Mouse (Mus musculus): ENCODE measurements around the gene Nat9. TPM values are rescaled to one million over a fixed set of nuclear protein-coding genes. Genes with fewer than 3 reads are reported as not detected.

The Nat9 gene
- polyA plus RNA-seq, 1 experiment from 2014 or later = 19.1 TPM

DNA sequence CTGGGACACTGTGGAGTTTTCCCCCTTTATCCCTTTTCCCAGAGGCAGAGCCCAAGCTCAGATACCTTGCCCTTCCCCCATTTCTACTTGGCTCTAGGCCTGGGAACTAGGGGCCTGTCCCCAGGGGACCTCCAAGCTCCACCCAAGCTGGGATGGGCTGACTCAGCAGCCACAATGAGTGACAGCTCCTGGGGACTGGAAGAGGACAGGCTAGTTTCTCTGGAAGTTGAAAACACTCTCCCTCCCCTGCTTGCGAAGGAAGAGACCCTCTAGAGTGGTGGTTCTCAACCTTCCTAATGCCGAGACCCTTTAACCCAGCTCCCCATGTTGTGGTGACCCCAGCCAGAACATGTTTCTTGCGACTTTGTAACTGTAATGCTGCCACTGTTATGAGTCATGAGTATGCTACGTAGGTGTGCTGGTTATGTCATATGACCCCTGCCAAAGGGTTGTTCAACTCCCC, 14.8 kb downstream of the Nat9 start:
- no peak overlapping the region for H3K27ac ChIP-seq (replicated peaks)
- WGBS = 33% methylated on average over 4 of the region's 4 CpGs
- 0 out of 2 replicates have a peak, but pooled peaks have one; percentile 19 for ATAC-seq (ENCODE audit: low FRiP score, low read depth)
- H3K4me2 ChIP-seq = 0 out of 2 replicates have a peak overlapping the region, but pooled peaks have one; percentile 3
- H3K27me3 ChIP-seq = peaks cover 15% of the 10 kb centered on the region; the same call in 1 of the 2 replicates
- no peak overlapping the region for H3K4me3 ChIP-seq
- H3K4me1 ChIP-seq (replicated peaks) = peaks cover 65% of the 10 kb centered on the region
- no peaks in the 10 kb centered on the region for H3K36me3 ChIP-seq
- H3K9ac ChIP-seq = no peak overlapping the region
- no peaks in the 10 kb centered on the region for H3K9me3 ChIP-seq

DNA sequence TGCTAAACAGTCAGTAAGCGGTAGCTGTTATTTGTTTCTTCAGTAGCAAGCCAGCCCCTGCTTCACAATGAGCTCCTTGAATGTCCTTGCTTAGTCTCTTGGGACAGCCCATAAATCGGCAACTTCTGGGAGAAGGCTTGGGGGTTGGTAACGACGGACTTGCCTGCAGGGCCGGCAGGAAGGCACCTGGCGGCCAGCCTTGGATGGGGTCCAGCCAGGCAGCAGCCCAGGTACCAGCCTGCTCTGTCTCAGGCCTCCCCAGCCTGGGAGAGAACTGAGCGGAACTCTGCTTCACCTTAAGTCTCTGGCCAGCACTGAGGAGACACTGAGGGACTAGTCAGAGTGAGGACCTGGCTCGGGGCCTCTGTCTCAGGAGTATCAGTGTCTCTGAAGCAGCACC, 16.5 kb downstream of the Nat9 start:
- ATAC-seq (ENCODE audit: low FRiP score, low read depth) = no peak
- H3K9ac ChIP-seq = no peak overlapping the region

DNA sequence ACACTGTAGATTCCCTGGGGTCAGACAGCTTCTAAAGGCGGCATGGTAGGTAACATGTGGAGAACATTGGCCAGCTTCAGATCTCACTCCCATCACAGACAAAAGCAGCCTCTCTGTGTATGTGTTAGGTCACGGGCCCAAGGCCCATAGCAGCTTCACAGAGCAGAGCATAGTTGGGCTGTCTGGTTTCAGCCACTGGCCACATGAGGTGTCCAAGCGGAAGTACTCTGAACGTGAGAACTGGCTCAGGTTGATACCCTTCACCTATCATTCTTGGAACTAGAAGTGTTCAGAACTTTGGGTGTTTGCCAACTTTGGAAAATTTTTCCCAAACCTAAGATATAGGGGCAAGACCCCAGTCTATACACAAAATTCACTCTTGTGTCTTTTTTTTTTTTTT, 18.2 kb downstream of the Nat9 start:
- H3K9ac ChIP-seq = no peak overlapping the region
- no peaks in the 10 kb centered on the region for H3K9me3 ChIP-seq
- peaks cover 16% of the 10 kb centered on the region; the same call in 1 of the 2 replicates for H3K27me3 ChIP-seq
- H3K36me3 ChIP-seq = no peaks in the 10 kb centered on the region
- WGBS = 86% methylated on average over 4 of the region's 4 CpGs
- H3K4me2 ChIP-seq = no peak overlapping the region
- peaks cover 39% of the 10 kb centered on the region for H3K4me1 ChIP-seq (replicated peaks)
- ATAC-seq (ENCODE audit: low FRiP score, low read depth) = no peak
- H3K27ac ChIP-seq (replicated peaks) = no peak overlapping the region
- H3K4me3 ChIP-seq = no peak overlapping the region

More for the DNA sequence above, 16.5 kb downstream of the Nat9 start:
- Histone ChIP-seq H3K9me3 (no peaks in the 10 kb centered on the region), H3K4me1 (replicated peaks) (peaks cover 48% of the 10 kb centered on the region), H3K36me3 (no peaks in the 10 kb centered on the region), H3K27me3 (peaks cover 15% of the 10 kb centered on the region; the same call in 1 of the 2 replicates), H3K4me2 (no peak overlapping the region), H3K4me3 (no peak overlapping the region), H3K27ac (replicated peaks) (no peak overlapping the region)
- WGBS = 39% methylated on average over 8 of the region's 8 CpGs

DNA sequence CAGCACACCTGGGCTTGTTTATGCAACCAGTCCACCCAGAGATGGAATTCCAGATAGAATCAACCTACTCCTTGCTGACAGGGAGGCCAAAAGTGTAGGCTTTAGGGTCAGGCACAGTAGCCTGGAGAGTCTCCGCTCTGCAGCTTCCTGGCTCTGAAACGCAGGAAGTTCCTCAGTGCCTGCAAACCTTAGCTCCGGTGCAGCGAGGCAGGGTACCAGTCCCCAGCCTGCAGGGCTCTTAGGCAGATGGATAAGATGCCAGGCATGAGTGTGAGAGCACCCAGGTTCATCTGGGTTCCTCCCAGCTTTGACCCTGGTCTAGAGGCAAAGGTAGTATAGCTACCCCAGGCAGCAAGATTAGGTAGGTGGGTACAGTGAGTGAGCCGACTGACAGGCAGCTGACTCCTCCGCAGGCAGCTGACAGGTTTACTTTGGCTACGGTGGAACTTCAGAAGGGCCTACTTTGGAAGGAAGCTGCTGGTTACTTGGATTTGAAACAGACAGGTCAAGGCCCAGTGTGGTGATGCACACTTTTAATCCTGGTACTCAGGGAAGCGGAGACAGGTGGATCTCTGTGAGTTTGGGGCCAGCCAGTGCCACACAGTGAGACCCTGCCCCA, 19.9 kb downstream of the Nat9 start:
- H3K36me3 ChIP-seq = no peaks in the 10 kb centered on the region
- H3K9me3 ChIP-seq = no peaks in the 10 kb centered on the region
- no peak overlapping the region for H3K4me3 ChIP-seq
- H3K4me2 ChIP-seq = peak overlapping the region; percentile 6; the same call in 1 of the 2 replicates
- H3K27me3 ChIP-seq = peaks cover 18% of the 10 kb centered on the region
- no peak for ATAC-seq (ENCODE audit: low FRiP score, low read depth)
- no peak overlapping the region for H3K27ac ChIP-seq (replicated peaks)
- peaks cover 39% of the 10 kb centered on the region for H3K4me1 ChIP-seq (replicated peaks)
- H3K9ac ChIP-seq = no peak overlapping the region
- 87% methylated on average over 8 of the region's 8 CpGs for WGBS

DNA sequence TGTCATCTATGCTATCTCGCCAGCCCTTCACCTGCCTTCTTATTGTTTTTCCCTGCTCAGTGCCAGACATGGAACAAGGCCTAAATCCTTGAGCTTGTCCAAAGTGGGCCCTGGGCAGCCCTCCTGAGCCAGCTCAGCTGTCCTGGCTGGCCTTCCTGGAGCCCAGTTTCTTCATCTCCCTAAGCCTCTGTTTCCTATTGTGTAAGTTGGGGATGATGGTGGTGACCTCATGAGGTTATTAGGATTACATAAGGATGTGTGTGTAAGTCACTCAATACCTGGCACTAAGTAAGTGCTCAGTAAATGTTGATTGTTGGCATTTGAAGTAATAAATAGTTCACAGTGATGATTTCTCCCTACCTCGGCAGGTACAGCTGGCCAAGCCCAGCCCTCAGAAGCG, 20.9 kb downstream of the Nat9 start:
- H3K27ac ChIP-seq (replicated peaks) = no peak overlapping the region
- no peak overlapping the region for H3K9ac ChIP-seq
- H3K27me3 ChIP-seq = peaks cover 26% of the 10 kb centered on the region
- no peaks in the 10 kb centered on the region for H3K36me3 ChIP-seq
- H3K4me1 ChIP-seq (replicated peaks) = peaks cover 35% of the 10 kb centered on the region
- H3K9me3 ChIP-seq = no peaks in the 10 kb centered on the region
- H3K4me3 ChIP-seq = no peak overlapping the region
- WGBS = 85% methylated on average over 3 of the region's 3 CpGs
- no peak overlapping the region; the same call in 1 of the 2 replicates for H3K4me2 ChIP-seq
- no peak for ATAC-seq (ENCODE audit: low FRiP score, low read depth)

DNA sequence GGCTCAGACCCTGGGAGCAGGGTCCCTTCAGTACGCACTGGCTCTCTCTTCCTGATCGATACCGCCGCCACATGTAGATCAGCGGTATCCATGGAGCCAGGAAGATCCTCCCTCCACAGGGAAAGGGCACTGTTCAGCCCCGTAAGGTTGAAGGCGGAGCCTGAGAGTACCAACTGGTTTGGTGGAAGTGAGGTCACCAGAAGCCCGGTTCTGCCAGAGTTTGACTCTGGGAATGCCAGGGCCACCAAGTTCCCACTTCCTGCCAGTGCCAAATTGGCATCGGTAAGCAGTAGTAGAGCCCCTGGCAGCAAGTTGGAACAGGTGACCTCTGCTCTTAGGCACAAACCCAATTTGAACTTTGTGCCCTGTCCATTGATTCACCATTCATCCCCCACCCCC, 22.7 kb downstream of the Nat9 start:
- Histone ChIP-seq H3K4me3 (peak overlapping the region; percentile 49), H3K27ac (replicated peaks) (peak overlapping the region; percentile 40; the same call in 1 of the 2 replicates), H3K9me3 (no peaks in the 10 kb centered on the region), H3K27me3 (peaks cover 34% of the 10 kb centered on the region), H3K9ac (peak overlapping the region; percentile 49; the same call in 1 of the 2 replicates), H3K4me1 (replicated peaks) (peaks cover 28% of the 10 kb centered on the region), H3K36me3 (no peaks in the 10 kb centered on the region), H3K4me2 (peak overlapping the region; percentile 54)
- ATAC-seq (ENCODE audit: low FRiP score, low read depth) = 0 out of 2 replicates have a peak, but pooled peaks have one; percentile 10
- 1% methylated on average over 9 of the region's 9 CpGs for WGBS

DNA sequence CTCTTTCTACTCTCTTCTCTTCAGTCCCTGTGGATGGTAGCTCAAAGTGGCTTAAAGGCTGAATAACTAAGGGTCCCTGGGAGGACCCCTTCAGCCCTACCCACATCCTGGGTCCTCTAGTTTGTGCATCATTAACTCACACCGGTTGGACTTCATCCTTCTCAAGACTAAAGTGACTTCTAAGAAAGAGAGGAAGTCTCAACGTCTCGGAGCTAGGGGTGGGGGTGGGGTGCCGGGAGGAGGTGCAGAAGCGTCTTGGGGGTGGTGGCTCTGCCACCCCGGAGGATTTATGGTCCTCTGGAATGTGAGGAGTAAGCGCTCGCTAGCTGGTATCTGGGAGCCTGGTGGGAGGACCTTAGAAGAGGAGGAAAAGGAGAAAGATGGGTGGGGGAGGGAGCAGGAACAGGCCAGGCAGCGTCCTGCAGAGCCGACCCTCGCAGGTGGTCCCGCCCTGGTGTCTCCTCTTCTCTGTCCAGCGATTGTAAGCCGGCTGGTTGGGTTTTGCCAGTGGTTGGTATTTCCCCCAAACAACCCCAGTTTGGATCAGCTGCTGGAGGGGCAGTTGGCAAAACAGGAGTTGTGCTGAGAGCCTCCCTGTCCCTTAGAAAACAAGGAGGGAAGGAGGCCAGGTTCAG, 23.2 kb downstream of the Nat9 start:
- Histone ChIP-seq H3K27me3 (peaks cover 34% of the 10 kb centered on the region), H3K4me3 (peak overlapping the region; percentile 49), H3K36me3 (no peaks in the 10 kb centered on the region), H3K9ac (peak overlapping the region; percentile 49), H3K9me3 (no peaks in the 10 kb centered on the region), H3K4me2 (peak overlapping the region; percentile 54), H3K4me1 (replicated peaks) (peaks cover 28% of the 10 kb centered on the region), H3K27ac (replicated peaks) (peak overlapping the region; percentile 40; the same call in 1 of the 2 replicates)
- WGBS = under 1% methylated on average over 14 of the region's 14 CpGs
- no peak for ATAC-seq (ENCODE audit: low FRiP score, low read depth)

DNA sequence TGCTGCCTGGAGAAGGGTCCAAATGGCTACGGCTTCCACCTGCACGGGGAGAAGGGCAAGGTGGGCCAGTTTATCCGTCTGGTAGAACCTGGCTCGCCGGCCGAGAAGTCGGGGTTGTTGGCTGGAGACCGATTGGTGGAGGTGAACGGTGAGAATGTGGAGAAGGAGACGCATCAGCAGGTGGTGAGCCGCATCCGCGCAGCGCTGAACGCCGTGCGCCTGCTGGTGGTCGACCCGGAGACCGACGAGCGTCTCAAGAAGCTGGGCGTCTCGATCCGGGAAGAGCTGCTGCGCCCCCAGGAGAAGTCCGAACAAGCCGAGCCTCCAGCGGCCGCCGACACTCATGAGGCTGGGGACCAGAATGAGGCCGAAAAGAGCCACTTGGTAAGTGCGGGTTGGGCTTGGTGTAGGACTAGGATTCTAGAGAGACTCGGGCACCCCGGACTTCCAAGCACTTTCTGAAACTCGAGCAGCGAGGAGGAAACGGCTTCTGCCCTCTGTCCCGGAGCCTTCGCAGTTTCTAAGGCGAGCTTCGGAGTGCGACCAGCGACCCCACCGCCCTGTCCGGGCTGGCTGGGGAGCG, 24.0 kb downstream of the Nat9 start:
- Histone ChIP-seq H3K9me3 (0 out of 2 replicates have a peak, but pooled peaks cover 4% of the 10 kb centered on the region), H3K36me3 (no peaks in the 10 kb centered on the region), H3K27me3 (peaks cover 34% of the 10 kb centered on the region), H3K4me2 (peak overlapping the region; percentile 54), H3K4me3 (peak overlapping the region; percentile 49), H3K27ac (replicated peaks) (peak overlapping the region; percentile 40; the same call in 1 of the 2 replicates), H3K9ac (peak overlapping the region; percentile 49), H3K4me1 (replicated peaks) (peaks cover 28% of the 10 kb centered on the region)
- 0 out of 2 replicates have a peak, but pooled peaks have one; percentile 9 for ATAC-seq (ENCODE audit: low FRiP score, low read depth)
- WGBS = under 1% methylated on average over 47 of the region's 47 CpGs

DNA sequence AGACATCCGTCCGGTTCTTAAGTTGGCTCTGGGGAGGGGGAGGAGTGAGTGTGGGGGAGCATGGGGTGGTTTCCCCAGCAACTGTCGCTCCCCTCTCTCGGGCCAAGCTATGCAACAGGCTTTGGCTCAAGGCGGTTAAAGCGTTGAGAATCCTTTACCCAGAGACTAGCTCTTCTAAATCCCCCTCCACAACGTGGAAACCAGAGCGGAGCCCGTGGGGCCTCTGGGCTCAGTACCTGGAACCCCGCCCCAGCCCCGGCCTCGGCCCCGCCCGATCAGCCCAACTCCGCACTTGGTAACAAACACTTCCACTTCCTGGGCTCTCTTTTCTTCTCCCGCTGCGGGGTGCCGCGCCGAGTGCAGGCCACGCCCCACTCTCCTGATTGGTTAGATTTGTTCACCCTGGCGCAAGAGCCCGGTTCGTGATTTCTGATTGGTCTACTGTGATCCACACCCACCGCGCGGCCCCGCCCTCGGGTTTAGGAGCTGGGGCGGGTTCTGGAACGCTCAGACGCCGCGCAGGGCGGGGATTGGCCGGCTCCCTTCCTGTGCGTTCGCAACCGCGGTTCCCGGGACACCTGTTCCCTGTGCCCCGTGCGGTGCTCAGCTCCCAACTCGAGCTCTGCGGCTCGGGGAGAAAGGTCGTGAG, 24.7 kb downstream of the Nat9 start, which contains the start of gene Slc9a3r1:
Gene Slc9a3r1 (plus strand): TSS at position 510 of the 649 bp plus-strand sequence.
- peak within 1 kb of the TSS; percentile 49 for H3K9ac ChIP-seq
- H3K4me2 ChIP-seq = peak within 1 kb of the TSS; percentile 54
- WGBS = under 1% methylated on average over 47 of the region's 47 CpGs
- peaks cover 28% of the 10 kb centered on the region for H3K4me1 ChIP-seq (replicated peaks)
- peak within 1 kb of the TSS; percentile 52 for H3K27ac ChIP-seq (replicated peaks)
- peaks cover 34% of the 10 kb centered on the region for H3K27me3 ChIP-seq
- ATAC-seq (ENCODE audit: low FRiP score, low read depth) = peak; percentile 92
- H3K9me3 ChIP-seq = 0 out of 2 replicates have a peak, but pooled peaks cover 4% of the 10 kb centered on the region
- H3K36me3 ChIP-seq = no peaks in the 10 kb centered on the region
- H3K4me3 ChIP-seq = peak within 1 kb of the TSS; percentile 49

DNA sequence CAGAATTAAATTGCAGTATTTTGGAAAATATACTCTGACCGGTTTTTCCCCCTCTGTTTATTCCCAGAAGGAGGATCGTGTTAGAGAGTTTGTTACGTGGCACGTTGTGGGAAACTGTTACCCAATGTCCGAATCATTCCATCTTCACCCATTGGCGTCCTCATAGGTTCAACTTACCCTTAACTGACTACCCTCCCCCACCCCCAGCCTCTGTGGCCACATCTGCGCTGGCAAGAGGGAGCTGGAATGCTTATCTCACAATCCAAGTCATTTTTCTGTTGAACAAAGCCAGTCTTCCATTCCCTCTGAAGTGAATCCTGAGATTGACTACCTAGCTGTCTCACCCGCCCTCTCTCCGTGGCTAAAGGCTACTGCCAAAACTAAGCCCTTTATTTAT, 25.5 kb downstream of the Nat9 start:
- Histone ChIP-seq H3K4me3 (no peak overlapping the region), H3K9ac (no peak overlapping the region), H3K4me1 (replicated peaks) (peaks cover 28% of the 10 kb centered on the region), H3K4me2 (peak overlapping the region; percentile 54), H3K27me3 (peaks cover 34% of the 10 kb centered on the region), H3K27ac (replicated peaks) (0 out of 2 replicates have a peak overlapping the region, but pooled peaks have one; percentile 52), H3K9me3 (0 out of 2 replicates have a peak, but pooled peaks cover 4% of the 10 kb centered on the region), H3K36me3 (no peaks in the 10 kb centered on the region)
- ATAC-seq (ENCODE audit: low FRiP score, low read depth) = no peak
- 24% methylated on average over 9 of the region's 9 CpGs for WGBS

DNA sequence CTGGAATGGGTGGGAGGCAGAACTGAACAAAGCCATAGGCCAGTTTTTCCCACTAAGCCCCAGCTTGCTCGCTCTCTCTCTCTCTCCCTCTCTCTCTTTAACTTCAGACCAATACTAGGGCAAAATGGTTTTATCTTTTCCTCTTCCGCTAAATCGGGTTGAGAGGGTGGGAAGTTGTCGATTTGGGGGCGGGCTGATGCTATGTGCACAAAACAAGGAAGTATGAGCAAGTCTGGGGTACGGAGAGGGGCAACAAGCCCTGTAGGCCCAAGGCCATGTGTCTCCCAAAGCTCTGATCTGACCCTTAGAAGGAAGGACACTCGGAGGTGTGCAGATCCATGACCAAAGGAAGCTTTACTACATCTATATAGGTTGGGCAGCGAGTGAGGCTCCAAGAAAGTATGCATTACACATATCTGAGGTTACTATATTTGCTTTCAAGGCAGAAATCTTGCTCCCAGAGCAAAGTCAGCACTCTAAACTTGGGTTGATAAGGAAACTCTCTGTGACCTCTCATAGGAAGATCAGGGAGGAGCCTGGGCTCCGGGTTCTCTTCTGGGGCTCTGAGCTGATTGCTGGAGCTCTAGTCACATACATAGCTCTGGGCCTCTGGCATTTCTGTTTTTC, 26.0 kb downstream of the Nat9 start:
- H3K9me3 ChIP-seq = 0 out of 2 replicates have a peak, but pooled peaks cover 4% of the 10 kb centered on the region
- no peak overlapping the region for H3K9ac ChIP-seq
- peaks cover 37% of the 10 kb centered on the region for H3K27me3 ChIP-seq
- H3K4me2 ChIP-seq = no peak overlapping the region
- H3K27ac ChIP-seq (replicated peaks) = no peak overlapping the region
- H3K4me1 ChIP-seq (replicated peaks) = peaks cover 28% of the 10 kb centered on the region
- no peak for ATAC-seq (ENCODE audit: low FRiP score, low read depth)
- H3K4me3 ChIP-seq = no peak overlapping the region
- 67% methylated on average over 9 of the region's 9 CpGs for WGBS
- H3K36me3 ChIP-seq = no peaks in the 10 kb centered on the region

All from hindbrain, embryonic 15.5 days (tissue).